Mouse (Mus musculus) cerebellum, postnatal 4 days (tissue): ENCODE results near the gene Cntnap2.

Experiments used
- DNase-seq, 2 experiments: peaks; one replicate each; pipeline ENCODE4 v3.0.0; 2022; ENCODE audit warnings: low spot score in 2 of 2, mixed read lengths in 1 of 2

Gene Cntnap2

GRCm38 (mm10) chr6:45059091-45059490 lies at the start of gene Cntnap2:
Gene Cntnap2, plus strand, starts transcription at chr6:45059357.
- peak; percentile 43 to 52 for DNase-seq

- peak in 1 of 2 experiments; percentile 18 for DNase-seq
Measured at GRCm38 (mm10) chr6:45026011-45026682, 33.0 kb upstream of the Cntnap2 start.

- DNase-seq: no peak
Measured at GRCm38 (mm10) chr6:45039454-45039853, 19.7 kb upstream of the Cntnap2 start.

- peak; percentile 23 to 52 for DNase-seq
Measured at GRCm38 (mm10) chr6:45059556-45060471, 657 bp downstream of the Cntnap2 start.

- DNase-seq: no peak
Measured at GRCm38 (mm10) chr6:45062214-45062997, 3.2 kb downstream of the Cntnap2 start.

- no peak for DNase-seq
Measured at GRCm38 (mm10) chr6:45088304-45088703, 29.1 kb downstream of the Cntnap2 start.

- DNase-seq: no peak
Measured at GRCm38 (mm10) chr6:45113613-45114012, 54.5 kb downstream of the Cntnap2 start.

- no peak for DNase-seq
Measured at GRCm38 (mm10) chr6:45144882-45145281, 85.7 kb downstream of the Cntnap2 start.

GRCm38 (mm10) chr6:45205039-45205438 lies 145.9 kb downstream of the Cntnap2 start:
- DNase-seq: no peak

- no peak for DNase-seq
Measured at GRCm38 (mm10) chr6:45214330-45214729, 155.2 kb downstream of the Cntnap2 start.

GRCm38 (mm10) chr6:45229002-45229401 lies 169.8 kb downstream of the Cntnap2 start:
- DNase-seq: no peak

- no peak for DNase-seq
Measured at GRCm38 (mm10) chr6:45232571-45232970, 173.4 kb downstream of the Cntnap2 start.

GRCm38 (mm10) chr6:45236531-45236930 lies 177.4 kb downstream of the Cntnap2 start:
- no peak for DNase-seq

GRCm38 (mm10) chr6:45238117-45238516 lies 179.0 kb downstream of the Cntnap2 start:
- DNase-seq: no peak

- no peak for DNase-seq
Measured at GRCm38 (mm10) chr6:45241218-45241617, 182.1 kb downstream of the Cntnap2 start.

GRCm38 (mm10) chr6:45244680-45245079 lies 185.5 kb downstream of the Cntnap2 start:
- DNase-seq: no peak

- DNase-seq: no peak
Measured at GRCm38 (mm10) chr6:45258047-45258446, 198.9 kb downstream of the Cntnap2 start.

- no peak for DNase-seq
Measured at GRCm38 (mm10) chr6:45271537-45271936, 212.4 kb downstream of the Cntnap2 start.

GRCm38 (mm10) chr6:45273259-45273775 lies 214.2 kb downstream of the Cntnap2 start:
- DNase-seq: no peak

GRCm38 (mm10) chr6:45290154-45290553 lies 231.0 kb downstream of the Cntnap2 start:
- DNase-seq: no peak

- no peak for DNase-seq
Measured at GRCm38 (mm10) chr6:45317455-45317854, 258.3 kb downstream of the Cntnap2 start.

- DNase-seq: peak; percentile 36 to 51
Measured at GRCm38 (mm10) chr6:45323505-45323904, 264.3 kb downstream of the Cntnap2 start.
